Mouse (Mus musculus): ENCODE data around the gene Uhrf1bp1l.
A peak's percentile ranks its signal among the peaks of the same experiment; 100 is the strongest.

Uhrf1bp1l gene

GRCm38 (mm10) chr10:89744871-89745665 lies at the start of gene Uhrf1bp1l:
Gene Uhrf1bp1l (plus strand): TSS chr10:89744991.
- peak; percentile 95 to 97 for DNase-seq

GRCm38 (mm10) chr10:89695194-89695911 lies 49.4 kb upstream of the Uhrf1bp1l start:
- DNase-seq = no peak

- peak in 1 of 2 experiments; percentile 40 for DNase-seq
Measured at GRCm38 (mm10) chr10:89696270-89696669, 48.5 kb upstream of the Uhrf1bp1l start.

GRCm38 (mm10) chr10:89697956-89698355 lies 46.8 kb upstream of the Uhrf1bp1l start:
- no peak for DNase-seq

- DNase-seq = peak in 1 of 2 experiments; percentile 27
Measured at GRCm38 (mm10) chr10:89703042-89703441, 41.7 kb upstream of the Uhrf1bp1l start.

GRCm38 (mm10) chr10:89707397-89707796 lies 37.4 kb upstream of the Uhrf1bp1l start:
- DNase-seq = no peak

GRCm38 (mm10) chr10:89708720-89709119 lies 36.1 kb upstream of the Uhrf1bp1l start:
- peak in 1 of 2 experiments; percentile 40 for DNase-seq

GRCm38 (mm10) chr10:89714910-89715309 lies 29.9 kb upstream of the Uhrf1bp1l start:
- no peak for DNase-seq

GRCm38 (mm10) chr10:89720252-89720651 lies 24.5 kb upstream of the Uhrf1bp1l start:
- DNase-seq = peak in 1 of 2 experiments; percentile 36

- DNase-seq = peak; percentile 71 to 84
Measured at GRCm38 (mm10) chr10:89720796-89721195, 24.0 kb upstream of the Uhrf1bp1l start.

- peak; percentile 50 to 84 for DNase-seq
Measured at GRCm38 (mm10) chr10:89722247-89723195, 22.3 kb upstream of the Uhrf1bp1l start.

- no peak for DNase-seq
Measured at GRCm38 (mm10) chr10:89730386-89730785, 14.4 kb upstream of the Uhrf1bp1l start.

GRCm38 (mm10) chr10:89731341-89731740 lies 13.4 kb upstream of the Uhrf1bp1l start:
- DNase-seq = no peak

- DNase-seq = peak; percentile 96 to 98
Measured at GRCm38 (mm10) chr10:89732001-89732794, 12.6 kb upstream of the Uhrf1bp1l start, which contains the start of gene Actr6. Gene Actr6 (minus strand): TSS chr10:89732295.

GRCm38 (mm10) chr10:89737092-89737491 lies 7.7 kb upstream of the Uhrf1bp1l start:
- no peak for DNase-seq

- DNase-seq = no peak
Measured at GRCm38 (mm10) chr10:89737887-89738286, 6.9 kb upstream of the Uhrf1bp1l start.

GRCm38 (mm10) chr10:89738395-89738794 lies 6.4 kb upstream of the Uhrf1bp1l start:
- no peak for DNase-seq

- peak in 1 of 2 experiments; percentile 40 for DNase-seq
Measured at GRCm38 (mm10) chr10:89739703-89740102, 5.1 kb upstream of the Uhrf1bp1l start.

GRCm38 (mm10) chr10:89740995-89741394 lies 3.8 kb upstream of the Uhrf1bp1l start:
- DNase-seq = no peak

- DNase-seq = no peak
Measured at GRCm38 (mm10) chr10:89743266-89743665, 1.5 kb upstream of the Uhrf1bp1l start.

GRCm38 (mm10) chr10:89744341-89744740 lies 450 bp upstream of the Uhrf1bp1l start:
- DNase-seq = peak in 1 of 2 experiments; percentile 42

- no peak for DNase-seq
Measured at GRCm38 (mm10) chr10:89745666-89746020, 852 bp downstream of the Uhrf1bp1l start.

Data from kidney, postnatal 25 days (tissue).